Mouse (Mus musculus): ENCODE results near the gene Skint4.

Gene Skint4

DNA sequence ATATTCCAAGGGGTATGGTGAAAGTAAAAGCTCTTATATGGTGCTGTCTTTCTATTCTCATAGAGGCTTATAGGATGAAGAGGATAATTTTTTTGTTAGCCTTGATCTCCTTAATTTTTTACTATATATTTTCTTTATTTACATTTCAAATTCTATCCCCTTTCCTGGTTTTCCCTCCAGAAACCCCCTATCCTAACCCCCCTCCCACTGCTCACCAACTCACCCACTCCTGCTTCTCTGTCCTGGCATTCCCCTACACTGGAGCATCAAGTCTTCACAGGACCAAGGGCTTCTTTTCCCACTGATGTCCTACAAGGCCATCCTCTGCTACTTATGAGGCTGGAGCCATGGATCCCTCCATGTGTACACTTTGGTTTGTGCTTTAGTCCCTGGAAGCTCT lies at the start of gene Skint4:
Skint4 (plus strand) TSS at position 301 of the 400 bp plus-strand sequence.
- DNase-seq = no peak

All from cerebellum, adult 11-12 months (tissue).